Comparison of ENCODE assay signal across 8 mouse cellular contexts in genomic region chr3:105705561-105705960, GRCm38 (mm10). TPM values are rescaled to one million over a fixed set of nuclear protein-coding genes. Genes with fewer than 3 reads are reported as not detected.
DNase-seq lines count a peak whose midpoint lies in the region; ATAC-seq and TF ChIP-seq lines count a peak whose summit lies in the region.

No protein-coding gene starts in this region.

- peak overlapping the region; percentile 95 for H3K27ac ChIP-seq in left cerebral cortex, adult 2 months
- no peak overlapping the region for H3K27ac ChIP-seq in embryonic facial prominence, embryonic 13.5 days
- no peak overlapping the region for H3K27ac ChIP-seq in intestine, embryonic 14.5 days (ENCODE audit: low read depth)
- no peak overlapping the region for H3K27ac ChIP-seq in neural tube, embryonic 12.5 days

- ATAC-seq in embryonic facial prominence, embryonic 13.5 days (ENCODE audit: insufficient number of reproducible peaks, insufficient read depth, low FRiP score, low TSS enrichment, low read depth), result no peak
- no peak for ATAC-seq in intestine, embryonic 14.5 days (replicated peaks; ENCODE audit: low FRiP score, low TSS enrichment, low read depth)
- ATAC-seq in neural tube, embryonic 12.5 days (ENCODE audit: low FRiP score, low read depth), result no peak

- peak in 1 of 2 experiments; percentile 29 for DNase-seq in left cerebral cortex, adult 2 months (ENCODE audit: extremely low spot score in 1 of 2, low spot score in 2 of 2)
- DNase-seq in left cerebral cortex, postnatal 4 days, result no peak
- peak; percentile 53 for DNase-seq in intestine, embryonic 14.5 days (ENCODE audit: low spot score)
- DNase-seq in left cerebral cortex, adult 11 months (ENCODE audit: low spot score), result no peak
- DNase-seq in layer of hippocampus, postnatal 25 days (ENCODE audit: extremely low spot score in 1 of 2, low spot score in 1 of 2), result no peak
- DNase-seq in cerebellum, adult 18-20 months, result no peak

- intact Hi-C loops in left cerebral cortex, adult 2 months (cut with DNase I), result loop anchor here (1.0 kb wide), 2 partner anchors 11 to 12 kb away; no protein-coding TSS in a partner anchor
- intact Hi-C loops in left cerebral cortex, postnatal 4 days (cut with DNase I), result no loop called here

- peak overlapping the region; percentile 95 for H3K4me2 ChIP-seq in embryonic facial prominence, embryonic 13.5 days
- peak overlapping the region; percentile 99 for H3K4me2 ChIP-seq in intestine, embryonic 14.5 days (ENCODE audit: low read length)
- H3K4me2 ChIP-seq in neural tube, embryonic 12.5 days (replicated peaks), result peak overlapping the region; percentile 100

- no peaks in the 10 kb centered on the region for H3K9me3 ChIP-seq in embryonic facial prominence, embryonic 13.5 days
- H3K9me3 ChIP-seq in intestine, embryonic 14.5 days (ENCODE audit: control insufficient read depth, low read length), result no peaks in the 10 kb centered on the region
- H3K9me3 ChIP-seq in neural tube, embryonic 12.5 days, result no peaks in the 10 kb centered on the region

- H3K36me3 ChIP-seq in embryonic facial prominence, embryonic 13.5 days, result no peaks in the 10 kb centered on the region
- H3K36me3 ChIP-seq in intestine, embryonic 14.5 days (ENCODE audit: control insufficient read depth, insufficient read depth, low read length), result no peaks in the 10 kb centered on the region
- H3K36me3 ChIP-seq in neural tube, embryonic 12.5 days, result no peaks in the 10 kb centered on the region

- peaks cover 21% of the 10 kb centered on the region for H3K4me1 ChIP-seq in embryonic facial prominence, embryonic 13.5 days
- peaks cover 2% of the 10 kb centered on the region; the same call in 1 of the 2 replicates for H3K4me1 ChIP-seq in intestine, embryonic 14.5 days (replicated peaks; ENCODE audit: control insufficient read depth, insufficient read depth, low read length)
- H3K4me1 ChIP-seq in neural tube, embryonic 12.5 days, result peaks cover 16% of the 10 kb centered on the region

- peak overlapping the region; percentile 73 for H3K9ac ChIP-seq in embryonic facial prominence, embryonic 13.5 days
- peak overlapping the region; percentile 48 for H3K9ac ChIP-seq in intestine, embryonic 14.5 days (ENCODE audit: low read length)
- peak overlapping the region; percentile 69 for H3K9ac ChIP-seq in neural tube, embryonic 12.5 days

- H3K27me3 ChIP-seq in embryonic facial prominence, embryonic 13.5 days, result peaks cover 45% of the 10 kb centered on the region
- peaks cover 17% of the 10 kb centered on the region for H3K27me3 ChIP-seq in intestine, embryonic 14.5 days (replicated peaks; ENCODE audit: control insufficient read depth, insufficient read depth, low read length)
- peaks cover 35% of the 10 kb centered on the region for H3K27me3 ChIP-seq in neural tube, embryonic 12.5 days (replicated peaks)

- H3K4me3 ChIP-seq in left cerebral cortex, adult 2 months, result peak overlapping the region; percentile 71
- peak overlapping the region; percentile 54 for H3K4me3 ChIP-seq in embryonic facial prominence, embryonic 13.5 days
- H3K4me3 ChIP-seq in intestine, embryonic 14.5 days (ENCODE audit: low read depth, low read length), result peak overlapping the region; percentile 52
- peak overlapping the region; percentile 56 for H3K4me3 ChIP-seq in neural tube, embryonic 12.5 days

- 15% methylated on average over 3 of the region's 3 CpGs for WGBS in embryonic facial prominence, embryonic 13.5 days
- WGBS in intestine, embryonic 14.5 days, result 30% methylated on average over 3 of the region's 3 CpGs
- 16% methylated on average over 3 of the region's 3 CpGs for WGBS in neural tube, embryonic 12.5 days

- TF ChIP-seq CTCF in left cerebral cortex, adult 2 months (IDR thresholded peaks at IDR 0.05), result no peak

RNA-seq across cellular contexts. Expression of gene Inka2, which starts 1.2 kb away (rescaled TPM):
- 100 to 1,000 TPM; 115 to 118 TPM for total RNA-seq in left cerebral cortex, adult 2 months (2021)
- total RNA-seq in left cerebral cortex, postnatal 4 days (2021), result 10 to 100 TPM; 14.7 to 15.5 TPM
- 1.4 and 1.5 TPM in 2 replicates for polyA plus RNA-seq in embryonic facial prominence, embryonic 13.5 days (2015; fragmentation: Nextera tagmentation; extraction: Ambion mirVana)
- 0.81 and 1.1 TPM in 2 replicates for polyA plus RNA-seq in intestine, embryonic 14.5 days (2014; fragmentation: Nextera tagmentation; extraction: Ambion mirVana)
- polyA plus RNA-seq in neural tube, embryonic 12.5 days (2016; fragmentation: Nextera tagmentation; extraction: Ambion mirVana), result 3.9 and 5.6 TPM in 2 replicates
- 10 to 100 TPM; 61.9 to 72.7 TPM for total RNA-seq in layer of hippocampus, postnatal 25 days (2021)

RNA-seq across cellular contexts. Expression of gene Ddx20, which starts 18.2 kb away (rescaled TPM):
- 10 to 100 TPM; 11.7 to 12.4 TPM for total RNA-seq in left cerebral cortex, adult 2 months (2021)
- total RNA-seq in left cerebral cortex, postnatal 4 days (2021), result 10 to 100 TPM; 15.3 to 16.3 TPM
- polyA plus RNA-seq in embryonic facial prominence, embryonic 13.5 days (2015; fragmentation: Nextera tagmentation; extraction: Ambion mirVana), result 39.4 and 40.3 TPM in 2 replicates
- 38.2 and 43.9 TPM in 2 replicates for polyA plus RNA-seq in intestine, embryonic 14.5 days (2014; fragmentation: Nextera tagmentation; extraction: Ambion mirVana)
- polyA plus RNA-seq in neural tube, embryonic 12.5 days (2016; fragmentation: Nextera tagmentation; extraction: Ambion mirVana), result 33.8 and 34.6 TPM in 2 replicates
- 10 to 100 TPM; 11.5 to 12.0 TPM for total RNA-seq in layer of hippocampus, postnatal 25 days (2021)
